Mouse (Mus musculus) G1E (cell line): ENCODE results near the gene Cd9. TPM values are rescaled to one million over a fixed set of nuclear protein-coding genes. Genes with fewer than 3 reads are reported as not detected.

Experiments
- ATAC-seq: 2 replicates; pipeline ENCODE4 v1.8.0; 2016; ENCODE audit warnings: mild to moderate bottlenecking; ENCODE audit not compliant: insufficient number of reproducible peaks, poor library complexity, low FRiP score, severe bottlenecking; ENCODE audit errors: extremely low read depth
- DNase-seq: peaks from one replicate; pipeline ENCODE4 v3.0.0; 2012; ENCODE audit warnings: low spot score
- H3K27me3 ChIP-seq: 2 replicates; pipeline ENCODE4 v1.6.1; 2012; ENCODE audit warnings: mild to moderate bottlenecking, low read length, inconsistent platforms; ENCODE audit not compliant: insufficient read depth
- H3K36me3 ChIP-seq: replicated peaks from 2 replicates; pipeline ENCODE3; 2012; ENCODE audit warnings: mild to moderate bottlenecking, inconsistent platforms
- H3K4me1 ChIP-seq: 2 replicates; pipeline ENCODE4 v1.6.1; 2012; ENCODE audit warnings: low read depth, low read length, inconsistent platforms, mixed read lengths; ENCODE audit not compliant: insufficient read depth
- H3K4me3 ChIP-seq: 2 replicates; pipeline ENCODE4 v1.5.1; 2012; ENCODE audit warnings: low read depth, mild to moderate bottlenecking, inconsistent platforms, low read length, moderate library complexity, mixed read lengths
- H3K9me3 ChIP-seq: replicated peaks from 2 replicates; pipeline ENCODE4 v1.6.1; 2012; ENCODE audit warnings: inconsistent platforms
- CTCF ChIP-seq: IDR thresholded peaks from 2 replicates; pipeline ENCODE4 v1.5.1; 2012; ENCODE audit warnings: low read depth, low read length, inconsistent platforms, mixed read lengths
- GATA1 ChIP-seq: IDR thresholded peaks from 2 replicates; pipeline ENCODE4 v1.6.1; 2012; ENCODE audit warnings: borderline replicate concordance, low read length, inconsistent platforms, mixed read lengths
- GATA2 ChIP-seq: IDR thresholded peaks from 2 replicates; pipeline ENCODE4 v1.6.1; 2012; ENCODE audit warnings: low read depth, low read length, inconsistent platforms, borderline replicate concordance
- POLR2AphosphoS5 ChIP-seq: IDR thresholded peaks from 2 replicates; pipeline ENCODE4 v1.6.1; 2012; ENCODE audit warnings: low read depth, low read length, inconsistent platforms; ENCODE audit not compliant: insufficient replicate concordance
- TAL1 ChIP-seq: conservative IDR thresholded peaks from 2 replicates; pipeline ENCODE4 v1.6.1; 2012; ENCODE audit warnings: low read depth, low read length, inconsistent platforms, mixed read lengths
- polyA plus RNA-seq: library from polyadenylated mRNA; stranded (reverse); fragments of >175 nt; gene quantifications from 2 replicates; pipeline ENCODE4 v1.2.3, GENCODE M21; 2012
- total RNA-seq, 2 experiments: library from RNA; stranded (forward) in 1 of 2; stranded (reverse) in 1 of 2; fragments of 200-1000 nt in 1 of 2; fragments of >200 nt in 1 of 2; fragmentation: Nextera tagmentation in 1 of 2; gene quantifications; 2 replicates each; pipeline ENCODE4 v1.2.3; 2014 to 2017

The Cd9 gene
- total and polyA plus RNA-seq, 3 experiments, result not detected

DNA sequence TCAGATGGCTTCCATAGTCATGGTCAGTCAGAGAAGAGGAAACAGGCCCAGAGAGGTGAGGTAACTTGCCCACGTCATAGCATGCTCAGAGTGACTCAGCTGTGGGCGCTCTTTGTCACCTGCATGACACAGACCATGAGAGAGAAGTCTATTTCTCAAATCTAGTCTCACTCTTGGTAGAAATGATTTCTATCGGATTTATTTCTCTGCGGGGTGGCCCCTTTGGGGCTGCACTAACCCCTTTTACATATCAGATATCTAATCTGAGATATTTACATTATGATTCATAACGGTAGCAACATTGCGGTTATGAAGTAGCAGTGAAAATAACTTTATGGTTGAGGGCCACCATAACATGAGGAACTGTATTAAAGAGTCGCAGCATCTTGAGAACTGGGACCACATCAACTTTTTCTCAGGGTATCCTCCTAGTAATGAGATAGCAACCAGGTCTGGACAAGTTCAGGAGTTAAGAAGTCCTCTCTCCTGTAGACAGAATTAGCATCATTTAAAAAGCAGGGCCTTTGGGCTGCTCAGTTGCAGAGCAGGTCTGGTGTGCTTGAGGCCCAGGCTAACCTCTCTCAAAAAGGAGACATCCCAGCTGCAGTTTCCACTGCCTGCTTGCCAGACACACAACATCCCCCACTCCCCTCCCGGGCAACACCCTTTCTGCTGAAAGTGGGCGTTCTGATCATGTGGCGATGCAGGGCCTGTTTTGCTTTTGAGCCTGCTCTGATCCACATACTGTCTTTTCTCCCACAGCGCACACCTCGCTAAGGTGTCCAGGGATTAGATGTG lies 10.9 kb downstream of the Cd9 start:
- TF ChIP-seq GATA2 (no peak), CTCF (no peak), TAL1 (no peak), GATA1 (no peak), POLR2AphosphoS5 (no peak)
- DNase-seq, result no peak
- H3K36me3 ChIP-seq, result no peaks in the 10 kb centered on the region
- H3K4me1 ChIP-seq, result no peaks in the 10 kb centered on the region
- ATAC-seq, result no peak
- no peaks in the 10 kb centered on the region for H3K27me3 ChIP-seq
- no peak overlapping the region for H3K4me3 ChIP-seq
- peaks cover 69% of the 10 kb centered on the region for H3K9me3 ChIP-seq

GRCm38 (mm10) chr6:125482427-125482831 lies 12.2 kb downstream of the Cd9 start:
- H3K27me3 ChIP-seq, result no peaks in the 10 kb centered on the region
- DNase-seq (no peak), ATAC-seq (no peak)
- H3K4me1 ChIP-seq, result no peaks in the 10 kb centered on the region
- no peak for TF ChIP-seq CTCF
- H3K36me3 ChIP-seq, result no peaks in the 10 kb centered on the region
- no peak overlapping the region for H3K4me3 ChIP-seq
- peaks cover 81% of the 10 kb centered on the region for H3K9me3 ChIP-seq

- Histone ChIP-seq H3K36me3 (no peaks in the 10 kb centered on the region), H3K9me3 (peaks cover 83% of the 10 kb centered on the region), H3K4me1 (no peaks in the 10 kb centered on the region), H3K27me3 (no peaks in the 10 kb centered on the region), H3K4me3 (no peak overlapping the region)
- ATAC-seq (no peak), DNase-seq (no peak)
- no peak for TF ChIP-seq TAL1
- no peak for TF ChIP-seq CTCF
- TF ChIP-seq GATA2, result no peak
- no peak for TF ChIP-seq GATA1
- TF ChIP-seq POLR2AphosphoS5, result no peak
Observed at GRCm38 (mm10) chr6:125481667-125482390, 12.8 kb downstream of the Cd9 start.

DNA sequence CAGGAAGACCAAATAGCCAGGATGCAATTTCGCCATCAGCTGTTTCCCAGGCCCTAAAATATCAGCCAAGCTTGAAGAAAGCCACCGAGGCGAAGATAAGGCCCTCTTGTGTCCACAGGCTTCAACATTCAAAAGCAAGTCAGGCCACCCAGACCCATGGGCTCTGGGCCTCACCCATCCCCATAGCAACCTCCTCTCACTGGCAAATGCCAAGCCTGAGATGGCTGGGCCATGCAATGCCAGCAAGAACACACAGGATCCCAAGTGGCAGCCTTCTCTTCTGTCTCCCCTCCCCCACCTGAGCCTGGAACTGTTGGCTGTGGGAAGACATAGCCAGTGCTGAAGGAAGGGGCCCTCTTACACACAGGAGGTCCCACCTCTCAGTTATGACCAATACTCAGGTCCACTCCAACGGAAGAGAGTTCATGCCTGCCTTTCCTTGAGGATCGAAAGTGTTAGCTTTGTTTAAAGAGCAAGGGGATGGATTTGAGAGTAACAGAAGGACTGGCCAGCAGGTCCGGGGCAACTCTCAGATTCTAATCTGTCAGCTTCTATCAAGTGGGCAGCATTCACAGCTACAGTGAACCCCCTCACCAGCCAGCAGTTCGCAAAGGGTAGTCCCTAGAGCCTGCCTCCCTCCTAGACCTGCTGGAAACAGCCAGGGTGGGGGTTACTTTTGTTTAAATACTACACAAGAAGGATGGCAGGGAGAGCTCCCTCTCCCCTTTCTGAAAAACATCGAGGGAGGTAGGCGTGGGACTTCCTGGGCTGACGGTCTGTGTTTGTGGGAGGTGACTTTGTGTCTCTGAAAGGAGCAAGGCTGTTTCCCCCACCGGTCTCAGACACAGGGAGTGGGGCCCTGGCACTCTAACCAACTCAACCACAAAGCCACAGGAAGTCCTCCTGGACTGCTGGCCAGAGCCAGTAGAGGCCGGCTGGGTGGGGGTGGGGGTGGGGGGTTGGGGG lies 13.9 kb downstream of the Cd9 start:
- no peaks in the 10 kb centered on the region for H3K27me3 ChIP-seq
- no peak for ATAC-seq
- TF ChIP-seq TAL1 (no peak), GATA1 (no peak), GATA2 (no peak), POLR2AphosphoS5 (no peak), CTCF (no peak)
- DNase-seq, result no peak
- H3K4me1 ChIP-seq, result no peaks in the 10 kb centered on the region
- no peaks in the 10 kb centered on the region for H3K36me3 ChIP-seq
- peaks cover 82% of the 10 kb centered on the region for H3K9me3 ChIP-seq
- H3K4me3 ChIP-seq, result no peak overlapping the region

DNA sequence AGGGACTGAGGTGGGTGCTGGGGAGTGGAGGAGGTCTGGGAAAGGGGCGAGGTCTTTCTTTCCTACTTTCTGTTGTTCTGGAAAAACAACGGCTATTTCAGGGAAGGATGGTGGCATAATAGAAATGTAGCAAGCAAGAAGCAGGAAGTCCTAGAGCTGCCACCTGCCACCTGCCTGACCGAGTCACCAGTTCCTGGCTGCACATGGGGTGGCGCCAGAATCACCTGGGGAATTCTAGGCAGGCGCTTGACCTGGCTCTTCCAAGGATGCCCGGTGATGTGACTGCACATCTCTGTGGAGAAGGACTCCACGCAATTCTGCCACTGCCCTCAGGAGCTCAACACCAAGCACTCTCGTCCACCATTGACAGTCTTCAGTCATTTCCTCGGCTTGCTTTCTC lies 15.2 kb downstream of the Cd9 start:
- Histone ChIP-seq H3K27me3 (no peaks in the 10 kb centered on the region), H3K36me3 (no peaks in the 10 kb centered on the region), H3K4me3 (no peak overlapping the region), H3K4me1 (no peaks in the 10 kb centered on the region), H3K9me3 (peaks cover 84% of the 10 kb centered on the region)
- ATAC-seq (no peak), DNase-seq (no peak)
- TF ChIP-seq POLR2AphosphoS5 (no peak), GATA1 (no peak), GATA2 (no peak), TAL1 (no peak), CTCF (no peak)
